Mouse (Mus musculus): ENCODE results near the gene Slc25a34.

DNA sequence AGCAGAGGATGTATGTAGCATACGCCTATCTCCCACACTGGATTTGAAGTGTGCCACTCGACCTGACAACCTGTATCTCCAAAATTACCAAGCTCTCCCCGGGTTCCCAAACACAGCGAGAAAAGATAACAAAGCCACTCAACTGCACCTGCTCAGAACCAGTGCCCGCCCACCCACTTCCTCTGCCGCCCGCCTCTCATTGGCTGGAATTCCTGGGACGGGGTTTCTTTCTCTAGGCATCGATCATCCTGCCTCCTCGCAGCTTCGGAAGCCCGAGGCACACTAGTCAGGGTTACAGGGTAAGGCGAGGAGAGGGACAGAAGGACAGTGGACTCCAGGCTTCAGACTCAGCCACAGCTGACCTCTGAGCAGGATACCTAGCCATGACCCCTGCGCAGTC, 5.0 kb upstream of the Slc25a34 start:
- no peak for TF ChIP-seq CTCF (IDR thresholded peaks at IDR 0.05; ENCODE audit: borderline replicate concordance, insufficient read depth, low read depth, low read length)
- no peak for TF ChIP-seq POLR2A (IDR thresholded peaks at IDR 0.05; ENCODE audit: borderline replicate concordance, insufficient read depth, low read length)

Data from cerebellum, adult 2 months (tissue).